ENCODE assay signal across 8 mouse cellular contexts in genomic region chr12:80108896-80109668, GRCm38 (mm10). TPM values are rescaled to one million over a fixed set of nuclear protein-coding genes. Genes with fewer than 3 reads are reported as not detected.
DNase-seq lines count a peak whose midpoint lies in the region; ATAC-seq and TF ChIP-seq lines count a peak whose summit lies in the region.
"Not testable (repeated sequence)": the region's sequence is repeated elsewhere in the genome, so short reads cannot be mapped to it uniquely, and the experiment has no call there.

No protein-coding gene starts in this region.

- peaks cover 21 to 36% of the 10 kb centered on the region in 2 experiments for H3K36me3 ChIP-seq in CH12.LX (replicated peaks in 1 of 2; ENCODE audit: control insufficient read depth in 1 of 2, insufficient read depth in 1 of 2, low read length in 1 of 2)
- H3K36me3 ChIP-seq in forebrain, embryonic 16.5 days (ENCODE audit: control insufficient read depth, insufficient read depth); neural tube, embryonic 15.5 days: not testable (repeated sequence)
- peaks cover 21% of the 10 kb centered on the region for H3K36me3 ChIP-seq in lung, embryonic 15.5 days

- not testable (repeated sequence) for TF ChIP-seq RAD21 in CH12.LX (IDR thresholded peaks at IDR 0.05; ENCODE audit: low read depth, low read length)

- TF ChIP-seq POLR2A in CH12.LX (IDR thresholded peaks at IDR 0.05; ENCODE audit: low read depth, low read length) = peak; percentile 54

- dilution Hi-C loops in CH12.LX (cut with MboI; ENCODE audit: extremely low pct_ligation_motif_present, extremely low pct_unique_long_range_greater_than_20kb, low sequenced_read_pairs) = not testable (repeated sequence)

- peak overlapping the region; percentile 89 for H3K4me2 ChIP-seq in CH12.LX (ENCODE audit: insufficient read depth, low read depth, poor library complexity, severe bottlenecking)
- H3K4me2 ChIP-seq in forebrain, embryonic 16.5 days (ENCODE audit: low read length) = peak overlapping the region; percentile 73
- peak overlapping the region; percentile 83 for H3K4me2 ChIP-seq in lung, embryonic 15.5 days
- peak overlapping the region; percentile 91 for H3K4me2 ChIP-seq in neural tube, embryonic 15.5 days

- H3K4me3 ChIP-seq in CH12.LX (replicated peaks in 1 of 3; ENCODE audit: low read depth in 2 of 3, low read length in 2 of 3, poor library complexity in 1 of 3) = peak overlapping the region; percentile 76 to 98 (median 94)
- peak overlapping the region; percentile 72 for H3K4me3 ChIP-seq in forebrain, embryonic 16.5 days (replicated peaks; ENCODE audit: low read length)
- H3K4me3 ChIP-seq in layer of hippocampus, adult 2 months = peak overlapping the region; percentile 56; the same call in 1 of the 2 replicates
- H3K4me3 ChIP-seq in lung, embryonic 15.5 days = peak overlapping the region; percentile 80
- H3K4me3 ChIP-seq in neural tube, embryonic 15.5 days (replicated peaks) = peak overlapping the region; percentile 68

- in situ Hi-C loops in CH12.LX (cut with MboI; ENCODE audit: low pct_ligation_motif_present, low pct_unique_long_range_greater_than_20kb, low sequenced_read_pairs) = loop anchor here (10.0 to 25.0 kb wide), 2 partner anchors 134 to 272 kb away; no protein-coding TSS in a partner anchor

- peak; percentile 94 for DNase-seq in CH12.LX (ENCODE audit: extremely low read depth)
- DNase-seq in cerebellum, adult 11 months = peak; percentile 48
- peak in 1 of 2 experiments; percentile 77 for DNase-seq in layer of hippocampus, adult 2 months (ENCODE audit: low spot score in 2 of 2)
- DNase-seq in testis, postnatal 14 days (ENCODE audit: low spot score) = peak; percentile 63

- H3K27me3 ChIP-seq in CH12.LX (replicated peaks); lung, embryonic 15.5 days: not testable (repeated sequence)
- H3K27me3 ChIP-seq in forebrain, embryonic 16.5 days (replicated peaks; ENCODE audit: control insufficient read depth, insufficient read depth, low read length) = peaks cover 17% of the 10 kb centered on the region; the same call in 1 of the 2 replicates
- peaks cover 13% of the 10 kb centered on the region for H3K27me3 ChIP-seq in neural tube, embryonic 15.5 days (replicated peaks)

- H3K79me2 ChIP-seq in CH12.LX (replicated peaks; ENCODE audit: control insufficient read depth, extremely low read depth, insufficient read depth, poor library complexity, severe bottlenecking) = peaks cover 36% of the 10 kb centered on the region

- peak overlapping the region; percentile 99 for H3K9ac ChIP-seq in CH12.LX (ENCODE audit: insufficient read depth, low read depth)
- peak overlapping the region; percentile 71 for H3K9ac ChIP-seq in forebrain, embryonic 16.5 days (replicated peaks; ENCODE audit: low read depth, low read length)
- H3K9ac ChIP-seq in lung, embryonic 15.5 days = peak overlapping the region; percentile 98
- peak overlapping the region; percentile 52 for H3K9ac ChIP-seq in neural tube, embryonic 15.5 days (replicated peaks)

- 0% methylated on average over 11 of the region's 11 CpGs for WGBS in forebrain, embryonic 16.5 days
- WGBS in lung, embryonic 15.5 days = 1% methylated on average over 11 of the region's 11 CpGs
- 7% methylated on average over 11 of the region's 11 CpGs for WGBS in neural tube, embryonic 15.5 days

- not testable (repeated sequence) for H3K9me3 ChIP-seq in CH12.LX (replicated peaks; ENCODE audit: low read length); forebrain, embryonic 16.5 days (ENCODE audit: control insufficient read depth, low read length); lung, embryonic 15.5 days; neural tube, embryonic 15.5 days (replicated peaks)

- peaks cover 14 to 19% of the 10 kb centered on the region in 2 experiments for H3K4me1 ChIP-seq in CH12.LX (ENCODE audit: control insufficient read depth in 1 of 2, insufficient read depth in 2 of 2)
- H3K4me1 ChIP-seq in forebrain, embryonic 16.5 days (replicated peaks; ENCODE audit: control insufficient read depth, insufficient read depth, low read length) = peaks cover 45% of the 10 kb centered on the region
- peaks cover 13% of the 10 kb centered on the region; the same call in 1 of the 2 replicates for H3K4me1 ChIP-seq in lung, embryonic 15.5 days
- peaks cover 22% of the 10 kb centered on the region for H3K4me1 ChIP-seq in neural tube, embryonic 15.5 days

- TF ChIP-seq CTCF in CH12.LX (conservative IDR thresholded peaks at IDR 0.05 in 1 of 2, IDR thresholded peaks at IDR 0.05 in 1 of 2; ENCODE audit: low read depth in 2 of 2, low read length in 2 of 2) = not testable (repeated sequence)
- TF ChIP-seq CTCF in layer of hippocampus, adult 2 months (conservative IDR thresholded peaks at IDR 0.05) = peak; percentile 75

- H3K27ac ChIP-seq in CH12.LX (ENCODE audit: insufficient read depth, low read depth) = peak overlapping the region; percentile 81
- peak overlapping the region; percentile 27; the same call in 1 of the 2 replicates for H3K27ac ChIP-seq in forebrain, embryonic 16.5 days (ENCODE audit: low read length)
- peak overlapping the region; percentile 78; the same call in 1 of the 2 replicates for H3K27ac ChIP-seq in layer of hippocampus, adult 2 months
- H3K27ac ChIP-seq in lung, embryonic 15.5 days = peak overlapping the region; percentile 99
- peak overlapping the region; percentile 77 for H3K27ac ChIP-seq in neural tube, embryonic 15.5 days (replicated peaks)

- not testable (repeated sequence) for TF ChIP-seq EP300 in CH12.LX (IDR thresholded peaks at IDR 0.05; ENCODE audit: low read length)

- peak; percentile 56 for ATAC-seq in forebrain, embryonic 16.5 days
- ATAC-seq in hematopoietic stem cell, adult 5-6 weeks (replicated peaks in 1 of 2; ENCODE audit: insufficient read depth in 1 of 2, low FRiP score in 2 of 2, low TSS enrichment in 1 of 2, low read depth in 1 of 2, poor library complexity in 2 of 2, severe bottlenecking in 2 of 2) = peak; percentile 42 to 59; a peak in 3 of 4 replicates
- not testable (repeated sequence) for ATAC-seq in lung, embryonic 15.5 days (ENCODE audit: borderline replicate concordance, extremely low read depth, low FRiP score, low TSS enrichment)
- ATAC-seq in neural tube, embryonic 15.5 days (ENCODE audit: low FRiP score) = peak; percentile 51

RNA-seq across cellular contexts. Expression of gene Zfp36l1, which starts 3.7 kb away (rescaled TPM):
- total RNA-seq in CH12.LX (2012; rRNA removed) = 42.3 and 50.7 TPM in 2 replicates
- total RNA-seq in CH12.LX (2014; rRNA removed) = 26.2 and 32.7 TPM in 2 replicates
- polyA plus RNA-seq in CH12.LX (2012; ENCODE audit: insufficient read length, low read depth) = 175 and 192 TPM in 2 replicates
- 22.6 and 26.7 TPM in 2 replicates for polyA plus RNA-seq in forebrain, embryonic 16.5 days (2015; fragmentation: Nextera tagmentation; extraction: Ambion mirVana)
- total RNA-seq in hematopoietic stem cell, adult 5-6 weeks (2017) = 17.7 and 19.0 TPM in 2 replicates
- total RNA-seq in layer of hippocampus, adult 2 months (2021) = 10 to 100 TPM; 35.2 to 39.4 TPM
- polyA plus RNA-seq in lung, embryonic 15.5 days (2015; fragmentation: Nextera tagmentation; extraction: Ambion mirVana) = 139 and 147 TPM in 2 replicates
- 33.6 and 54.3 TPM in 2 replicates for polyA plus RNA-seq in neural tube, embryonic 15.5 days (2015; fragmentation: Nextera tagmentation; extraction: Ambion mirVana)

Comparison
In these comparisons a context has a peak if more than half of its experiments do, and no peak if none do; other contexts are left out.
1. H3K27ac ChIP-seq: peak in every context shown above with its lines; median percentile 99 in lung, embryonic 15.5 days; 81 in CH12.LX; 78 in layer of hippocampus, adult 2 months; 77 in neural tube, embryonic 15.5 days; 27 in forebrain, embryonic 16.5 days.